Mouse (Mus musculus) embryonic facial prominence, embryonic 15.5 days (tissue): ENCODE measurements at regions not wholly inside any gene's neighbourhood (a gene's known extent, or its start where the extent isn't known, plus 50 kb on each side); places are given as distances from the start of the nearest gene placed in this dataset.

Experiments
- ATAC-seq: fragments of 200-750 bp; cut with Nextera tagmentation; 2 replicates; pipeline ENCODE4 v1.8.0; 2017; ENCODE audit warnings: low read depth, moderate TSS enrichment; ENCODE audit not compliant: insufficient number of reproducible peaks, low FRiP score, low TSS enrichment
- H3K27ac ChIP-seq: fragments of 300-500 bp; sonication (generic); replicated peaks from 2 replicates; pipeline ENCODE4 v1.5.1; 2015; ENCODE audit warnings: mild to moderate bottlenecking, inconsistent platforms
- H3K27me3 ChIP-seq: fragments of 300-500 bp; sonication (generic); 2 replicates; pipeline ENCODE4 v1.6.1; 2015; ENCODE audit warnings: inconsistent platforms
- H3K36me3 ChIP-seq: fragments of 300-500 bp; sonication (generic); 2 replicates; pipeline ENCODE4 v1.6.1; 2015; ENCODE audit warnings: mild to moderate bottlenecking, inconsistent platforms
- H3K4me1 ChIP-seq: fragments of 300-500 bp; sonication (generic); 2 replicates; pipeline ENCODE4 v1.6.1; 2015; ENCODE audit warnings: inconsistent platforms
- H3K4me2 ChIP-seq: fragments of 300-500 bp; sonication (generic); replicated peaks from 2 replicates; pipeline ENCODE4 v1.6.1; 2015; ENCODE audit warnings: mild to moderate bottlenecking, inconsistent platforms
- H3K4me3 ChIP-seq: fragments of 300-500 bp; sonication (generic); replicated peaks from 2 replicates; pipeline ENCODE4 v1.5.1; 2015; ENCODE audit warnings: mild to moderate bottlenecking, inconsistent platforms
- H3K9ac ChIP-seq: fragments of 300-500 bp; sonication (generic); 2 replicates; pipeline ENCODE4 v1.6.1; 2015; ENCODE audit warnings: inconsistent platforms
- H3K9me3 ChIP-seq: fragments of 300-500 bp; sonication (generic); replicated peaks from 2 replicates; pipeline ENCODE4 v1.6.1; 2016; ENCODE audit warnings: inconsistent platforms
- WGBS: fragments of 180-500 bp; shearing (Covaris S2); methylation state at CpG from one replicate; pipeline ENCODE4 v1.1.7; 2015; 5-methylcytosine and 5-hydroxymethylcytosine counted together

- Histone ChIP-seq H3K4me3 (no peak overlapping the region), H3K27me3 (no peaks in the 10 kb centered on the region), H3K4me2 (no peak overlapping the region), H3K9me3 (no peaks in the 10 kb centered on the region), H3K27ac (no peak overlapping the region), H3K9ac (no peak overlapping the region), H3K4me1 (no peaks in the 10 kb centered on the region), H3K36me3 (no peaks in the 10 kb centered on the region)
- no peak for ATAC-seq
- 63% methylated on average over 3 of the region's 3 CpGs for WGBS
Measured at GRCm38 (mm10) chr16:55636667-55637450, 201.8 kb downstream of the Nfkbiz start.

GRCm38 (mm10) chr16:55636224-55636623 is 202.5 kb downstream of the Nfkbiz start:
- no peak for ATAC-seq
- 89% methylated on average over 4 of the region's 4 CpGs for WGBS

GRCm38 (mm10) chr16:55634691-55635090 is 204.0 kb downstream of the Nfkbiz start:
- Histone ChIP-seq H3K4me3 (no peak overlapping the region), H3K4me1 (no peaks in the 10 kb centered on the region), H3K4me2 (no peak overlapping the region), H3K27ac (no peak overlapping the region), H3K9ac (no peak overlapping the region), H3K27me3 (no peaks in the 10 kb centered on the region), H3K9me3 (no peaks in the 10 kb centered on the region), H3K36me3 (no peaks in the 10 kb centered on the region)
- 89% methylated on average over 1 of the region's 1 CpGs for WGBS
- ATAC-seq = no peak

More at GRCm38 (mm10) chr16:55636224-55636623, 202.5 kb downstream of the Nfkbiz start:
- no peaks in the 10 kb centered on the region for H3K36me3 ChIP-seq
- H3K27ac ChIP-seq = no peak overlapping the region
- H3K9ac ChIP-seq = no peak overlapping the region
- no peaks in the 10 kb centered on the region for H3K9me3 ChIP-seq
- no peak overlapping the region for H3K4me2 ChIP-seq
- H3K4me3 ChIP-seq = no peak overlapping the region
- no peaks in the 10 kb centered on the region for H3K4me1 ChIP-seq
- no peaks in the 10 kb centered on the region for H3K27me3 ChIP-seq

GRCm38 (mm10) chr16:55632220-55632619 is 206.5 kb downstream of the Nfkbiz start:
- Histone ChIP-seq H3K27ac (no peak overlapping the region), H3K9ac (no peak overlapping the region), H3K27me3 (no peaks in the 10 kb centered on the region), H3K4me2 (no peak overlapping the region), H3K4me3 (no peak overlapping the region), H3K4me1 (no peaks in the 10 kb centered on the region), H3K36me3 (no peaks in the 10 kb centered on the region), H3K9me3 (no peaks in the 10 kb centered on the region)
- ATAC-seq = no peak
- WGBS = 67% methylated on average over 3 of the region's 3 CpGs

- no peaks in the 10 kb centered on the region for H3K36me3 ChIP-seq
- no peak for ATAC-seq
- H3K27me3 ChIP-seq = no peaks in the 10 kb centered on the region
- 72% methylated on average over 2 of the region's 2 CpGs for WGBS
- no peaks in the 10 kb centered on the region for H3K4me1 ChIP-seq
- H3K27ac ChIP-seq = no peak overlapping the region
- no peak overlapping the region for H3K4me2 ChIP-seq
- H3K9me3 ChIP-seq = no peaks in the 10 kb centered on the region
- no peak overlapping the region for H3K4me3 ChIP-seq
- H3K9ac ChIP-seq = no peak overlapping the region
Measured at GRCm38 (mm10) chr16:55631637-55632036, 207.1 kb downstream of the Nfkbiz start.

GRCm38 (mm10) chr16:55631048-55631447 is 207.7 kb downstream of the Nfkbiz start:
- no peaks in the 10 kb centered on the region for H3K36me3 ChIP-seq
- H3K4me3 ChIP-seq = no peak overlapping the region
- no peaks in the 10 kb centered on the region for H3K9me3 ChIP-seq
- H3K27ac ChIP-seq = no peak overlapping the region
- ATAC-seq = no peak
- no peaks in the 10 kb centered on the region for H3K27me3 ChIP-seq
- H3K9ac ChIP-seq = no peak overlapping the region
- H3K4me2 ChIP-seq = no peak overlapping the region
- 74% methylated on average over 2 of the region's 2 CpGs for whole genome bisulfite sequencing
- no peaks in the 10 kb centered on the region for H3K4me1 ChIP-seq

GRCm38 (mm10) chr16:55627531-55627930 is 211.2 kb downstream of the Nfkbiz start:
- no peaks in the 10 kb centered on the region for H3K36me3 ChIP-seq
- H3K27me3 ChIP-seq = no peaks in the 10 kb centered on the region
- H3K27ac ChIP-seq = no peak overlapping the region
- ATAC-seq = no peak
- H3K4me2 ChIP-seq = no peak overlapping the region
- H3K4me3 ChIP-seq = no peak overlapping the region
- H3K9ac ChIP-seq = no peak overlapping the region
- H3K4me1 ChIP-seq = no peaks in the 10 kb centered on the region
- H3K9me3 ChIP-seq = no peaks in the 10 kb centered on the region
- WGBS = 85% methylated on average over 1 of the region's 1 CpGs

- H3K27me3 ChIP-seq = no peaks in the 10 kb centered on the region
Measured at GRCm38 (mm10) chr16:55623422-55623821, 215.3 kb downstream of the Nfkbiz start.

GRCm38 (mm10) chr16:55619731-55620130 is 219.0 kb downstream of the Nfkbiz start:
- Histone ChIP-seq H3K27me3 (no peaks in the 10 kb centered on the region), H3K4me1 (no peaks in the 10 kb centered on the region), H3K9ac (no peak overlapping the region), H3K4me2 (no peak overlapping the region), H3K27ac (no peak overlapping the region), H3K9me3 (no peaks in the 10 kb centered on the region), H3K4me3 (no peak overlapping the region), H3K36me3 (no peaks in the 10 kb centered on the region)
- no peak for ATAC-seq
- 71% methylated on average over 3 of the region's 3 CpGs for WGBS

More at GRCm38 (mm10) chr16:55623422-55623821, 215.3 kb downstream of the Nfkbiz start:
- ATAC-seq = no peak
- Histone ChIP-seq H3K4me2 (no peak overlapping the region), H3K27ac (no peak overlapping the region), H3K4me3 (no peak overlapping the region), H3K9ac (no peak overlapping the region), H3K36me3 (no peaks in the 10 kb centered on the region), H3K4me1 (no peaks in the 10 kb centered on the region), H3K9me3 (no peaks in the 10 kb centered on the region)

- Histone ChIP-seq H3K27me3 (no peaks in the 10 kb centered on the region), H3K36me3 (no peaks in the 10 kb centered on the region), H3K27ac (no peak overlapping the region), H3K4me1 (no peaks in the 10 kb centered on the region), H3K9ac (no peak overlapping the region), H3K4me2 (no peak overlapping the region), H3K9me3 (no peaks in the 10 kb centered on the region), H3K4me3 (no peak overlapping the region)
- no peak for ATAC-seq
- 89% methylated on average over 3 of the region's 3 CpGs for WGBS
Measured at GRCm38 (mm10) chr16:55617958-55618357, 220.7 kb downstream of the Nfkbiz start.

- Histone ChIP-seq H3K4me1 (no peaks in the 10 kb centered on the region), H3K4me3 (no peak overlapping the region), H3K36me3 (no peaks in the 10 kb centered on the region), H3K4me2 (no peak overlapping the region), H3K27me3 (no peaks in the 10 kb centered on the region), H3K27ac (no peak overlapping the region), H3K9ac (no peak overlapping the region), H3K9me3 (no peaks in the 10 kb centered on the region)
- 19% methylated on average over 4 of the region's 4 CpGs for WGBS
- ATAC-seq = no peak
Measured at GRCm38 (mm10) chr16:55617506-55617905, 221.2 kb downstream of the Nfkbiz start.
